Mouse (Mus musculus): ENCODE data around the gene Ctnnbl1. TPM values are rescaled to one million over a fixed set of nuclear protein-coding genes. Genes with fewer than 3 reads are reported as not detected.

Gene Ctnnbl1
- polyA plus RNA-seq, 1 experiment from 2014 or later: 88.6 TPM

GRCm38 (mm10) chr2:157744619-157745018, 7.4 kb downstream of the Ctnnbl1 start:
- Histone ChIP-seq H3K4me2 (ENCODE audit: low read depth, severe bottlenecking) (no peak overlapping the region), H3K4me3 (ENCODE audit: low read depth, low read length) (no peak overlapping the region), H3K9me3 (ENCODE audit: control insufficient read depth, low read length) (no peaks in the 10 kb centered on the region), H3K36me3 (ENCODE audit: control insufficient read depth, insufficient read depth, low read length) (no peaks in the 10 kb centered on the region), H3K27me3 (ENCODE audit: control insufficient read depth, insufficient read depth, low read length) (no peaks in the 10 kb centered on the region), H3K27ac (replicated peaks; ENCODE audit: low read depth, low read length) (no peak overlapping the region), H3K4me1 (ENCODE audit: control insufficient read depth, insufficient read depth, low read length) (no peaks in the 10 kb centered on the region), H3K9ac (ENCODE audit: low read length) (no peak overlapping the region)
- no peak for DNase-seq (ENCODE audit: low spot score)
- 74% methylated on average over 7 of the region's 7 CpGs for WGBS
- ATAC-seq (ENCODE audit: insufficient number of reproducible peaks, low FRiP score, low TSS enrichment, low read depth): no peak

GRCm38 (mm10) chr2:157745735-157746134, 8.5 kb downstream of the Ctnnbl1 start:
- Histone ChIP-seq H3K4me1 (ENCODE audit: control insufficient read depth, insufficient read depth, low read length) (no peaks in the 10 kb centered on the region), H3K9ac (ENCODE audit: low read length) (no peak overlapping the region), H3K27ac (replicated peaks; ENCODE audit: low read depth, low read length) (no peak overlapping the region), H3K4me2 (ENCODE audit: low read depth, severe bottlenecking) (no peak overlapping the region), H3K27me3 (ENCODE audit: control insufficient read depth, insufficient read depth, low read length) (no peaks in the 10 kb centered on the region), H3K36me3 (ENCODE audit: control insufficient read depth, insufficient read depth, low read length) (no peaks in the 10 kb centered on the region), H3K4me3 (ENCODE audit: low read depth, low read length) (no peak overlapping the region), H3K9me3 (ENCODE audit: control insufficient read depth, low read length) (no peaks in the 10 kb centered on the region)
- DNase-seq (ENCODE audit: low spot score) (no peak), ATAC-seq (ENCODE audit: insufficient number of reproducible peaks, low FRiP score, low TSS enrichment, low read depth) (no peak)
- WGBS: 97% methylated on average over 4 of the region's 4 CpGs

DNA sequence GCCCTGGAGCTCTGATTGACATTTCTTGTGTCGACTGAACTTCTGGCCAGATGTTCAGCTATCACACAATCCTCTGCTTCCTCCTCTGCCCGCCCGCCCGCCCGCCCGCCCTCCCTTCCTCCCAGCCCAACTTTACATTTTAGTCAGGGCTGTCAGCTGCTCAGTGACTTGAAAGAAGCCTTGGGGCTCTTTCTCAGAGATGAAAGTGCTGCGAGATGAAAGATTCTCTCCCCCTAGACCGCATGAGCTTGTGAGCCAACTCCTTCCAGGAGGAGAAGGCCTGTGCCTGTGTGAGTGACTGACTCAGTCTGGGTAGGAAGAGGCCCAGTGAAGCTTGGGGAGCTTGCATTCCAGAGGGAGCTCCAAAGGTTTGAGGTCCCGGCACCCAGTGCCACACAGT, 9.4 kb downstream of the Ctnnbl1 start:
- H3K4me3 ChIP-seq (ENCODE audit: low read depth, low read length): no peak overlapping the region
- H3K27ac ChIP-seq (replicated peaks; ENCODE audit: low read depth, low read length): no peak overlapping the region
- 0 out of 2 replicates have a peak, but pooled peaks cover 2% of the 10 kb centered on the region for H3K4me1 ChIP-seq (ENCODE audit: control insufficient read depth, insufficient read depth, low read length)
- H3K36me3 ChIP-seq (ENCODE audit: control insufficient read depth, insufficient read depth, low read length): no peaks in the 10 kb centered on the region
- no peak overlapping the region for H3K4me2 ChIP-seq (ENCODE audit: low read depth, severe bottlenecking)
- DNase-seq (ENCODE audit: low spot score) (no peak), ATAC-seq (ENCODE audit: insufficient number of reproducible peaks, low FRiP score, low TSS enrichment, low read depth) (no peak)
- WGBS: 41% methylated on average over 9 of the region's 9 CpGs
- no peak overlapping the region for H3K9ac ChIP-seq (ENCODE audit: low read length)
- no peaks in the 10 kb centered on the region for H3K9me3 ChIP-seq (ENCODE audit: control insufficient read depth, low read length)
- H3K27me3 ChIP-seq (ENCODE audit: control insufficient read depth, insufficient read depth, low read length): no peaks in the 10 kb centered on the region

GRCm38 (mm10) chr2:157747989-157748388, 10.8 kb downstream of the Ctnnbl1 start:
- Histone ChIP-seq H3K9ac (ENCODE audit: low read length) (no peak overlapping the region), H3K27ac (replicated peaks; ENCODE audit: low read depth, low read length) (no peak overlapping the region), H3K36me3 (ENCODE audit: control insufficient read depth, insufficient read depth, low read length) (no peaks in the 10 kb centered on the region), H3K4me3 (ENCODE audit: low read depth, low read length) (no peak overlapping the region), H3K9me3 (ENCODE audit: control insufficient read depth, low read length) (no peaks in the 10 kb centered on the region), H3K4me1 (ENCODE audit: control insufficient read depth, insufficient read depth, low read length) (0 out of 2 replicates have a peak, but pooled peaks cover 6% of the 10 kb centered on the region), H3K4me2 (ENCODE audit: low read depth, severe bottlenecking) (no peak overlapping the region), H3K27me3 (ENCODE audit: control insufficient read depth, insufficient read depth, low read length) (no peaks in the 10 kb centered on the region)
- 51% methylated on average over 2 of the region's 2 CpGs for WGBS
- DNase-seq (ENCODE audit: low spot score) (no peak), ATAC-seq (ENCODE audit: insufficient number of reproducible peaks, low FRiP score, low TSS enrichment, low read depth) (no peak)

DNA sequence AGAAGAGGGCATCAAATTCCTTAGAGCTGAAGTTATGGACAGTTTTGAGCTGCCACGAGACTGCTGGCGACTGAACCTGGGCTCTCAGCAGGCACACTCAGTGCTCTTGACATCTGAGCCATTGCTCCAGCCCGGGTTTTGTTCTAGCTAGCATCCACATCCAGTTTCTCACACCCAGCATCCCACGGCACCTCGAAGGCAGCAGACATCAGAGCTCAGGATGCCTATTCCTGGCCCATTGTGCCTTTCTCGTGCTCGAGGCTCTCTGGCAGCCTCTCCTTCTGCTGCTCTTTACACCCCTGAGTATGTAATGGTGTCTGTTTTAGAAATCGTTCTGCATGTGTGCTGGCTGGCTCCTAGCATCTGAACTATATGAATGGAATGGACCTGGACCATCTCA, 13.3 kb downstream of the Ctnnbl1 start:
- Histone ChIP-seq H3K4me1 (ENCODE audit: control insufficient read depth, insufficient read depth, low read length) (0 out of 2 replicates have a peak, but pooled peaks cover 6% of the 10 kb centered on the region), H3K27me3 (ENCODE audit: control insufficient read depth, insufficient read depth, low read length) (no peaks in the 10 kb centered on the region), H3K4me3 (ENCODE audit: low read depth, low read length) (no peak overlapping the region), H3K9me3 (ENCODE audit: control insufficient read depth, low read length) (no peaks in the 10 kb centered on the region), H3K36me3 (ENCODE audit: control insufficient read depth, insufficient read depth, low read length) (no peaks in the 10 kb centered on the region), H3K4me2 (ENCODE audit: low read depth, severe bottlenecking) (no peak overlapping the region), H3K9ac (ENCODE audit: low read length) (no peak overlapping the region), H3K27ac (replicated peaks; ENCODE audit: low read depth, low read length) (no peak overlapping the region)
- DNase-seq (ENCODE audit: low spot score) (no peak), ATAC-seq (ENCODE audit: insufficient number of reproducible peaks, low FRiP score, low TSS enrichment, low read depth) (no peak)
- WGBS: 76% methylated on average over 8 of the region's 8 CpGs

- Histone ChIP-seq H3K9ac (ENCODE audit: low read length) (no peak overlapping the region), H3K27me3 (ENCODE audit: control insufficient read depth, insufficient read depth, low read length) (no peaks in the 10 kb centered on the region), H3K36me3 (ENCODE audit: control insufficient read depth, insufficient read depth, low read length) (no peaks in the 10 kb centered on the region), H3K4me1 (ENCODE audit: control insufficient read depth, insufficient read depth, low read length) (0 out of 2 replicates have a peak, but pooled peaks cover 6% of the 10 kb centered on the region), H3K27ac (replicated peaks; ENCODE audit: low read depth, low read length) (no peak overlapping the region), H3K4me2 (ENCODE audit: low read depth, severe bottlenecking) (no peak overlapping the region), H3K4me3 (ENCODE audit: low read depth, low read length) (no peak overlapping the region), H3K9me3 (ENCODE audit: control insufficient read depth, low read length) (no peaks in the 10 kb centered on the region)
- DNase-seq (ENCODE audit: low spot score) (no peak), ATAC-seq (ENCODE audit: insufficient number of reproducible peaks, low FRiP score, low TSS enrichment, low read depth) (no peak)
- 82% methylated on average over 12 of the region's 12 CpGs for WGBS
Measured at GRCm38 (mm10) chr2:157750926-157751588, 13.9 kb downstream of the Ctnnbl1 start.

DNA sequence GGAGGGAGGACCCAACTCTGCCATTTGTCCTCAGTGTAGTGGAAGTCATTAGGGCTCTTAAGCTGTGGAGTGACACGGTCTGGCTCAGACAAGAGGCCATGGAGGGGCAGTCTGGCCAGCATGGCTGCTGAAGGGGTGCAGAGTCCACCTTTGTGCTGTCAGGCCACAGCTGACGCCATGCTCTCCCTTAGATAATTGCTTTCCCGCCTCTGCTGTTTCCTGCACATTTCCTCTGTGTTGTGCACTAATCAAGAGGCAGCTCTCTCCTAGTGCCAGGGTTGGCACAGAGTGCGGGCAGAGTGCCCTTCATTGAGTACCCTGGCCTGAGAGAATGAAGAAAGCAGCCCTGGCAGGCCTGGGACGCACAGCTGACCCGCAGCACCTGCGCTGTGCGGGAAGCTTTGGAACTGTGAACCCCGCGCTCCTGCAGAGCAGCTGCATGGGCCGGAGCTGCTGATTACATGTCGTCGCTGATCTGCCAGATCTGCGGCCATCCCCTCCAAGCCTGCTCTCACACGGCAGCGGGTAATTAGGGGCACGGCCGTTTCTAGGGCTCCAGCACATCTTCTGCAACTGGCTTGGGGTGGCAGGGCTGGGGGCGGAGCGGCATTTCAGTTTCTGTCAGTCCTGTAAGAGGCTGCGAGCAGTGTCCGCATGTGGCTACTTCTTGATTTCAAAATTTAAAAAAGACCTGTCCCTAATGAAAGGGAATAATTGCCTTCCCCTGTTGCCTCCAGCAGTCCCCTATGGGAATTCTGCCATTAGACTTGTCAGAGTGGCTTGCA, 14.6 kb downstream of the Ctnnbl1 start:
- Histone ChIP-seq H3K4me1 (ENCODE audit: control insufficient read depth, insufficient read depth, low read length) (0 out of 2 replicates have a peak, but pooled peaks cover 6% of the 10 kb centered on the region), H3K4me2 (ENCODE audit: low read depth, severe bottlenecking) (no peak overlapping the region), H3K27me3 (ENCODE audit: control insufficient read depth, insufficient read depth, low read length) (no peaks in the 10 kb centered on the region), H3K9ac (ENCODE audit: low read length) (no peak overlapping the region), H3K36me3 (ENCODE audit: control insufficient read depth, insufficient read depth, low read length) (no peaks in the 10 kb centered on the region), H3K9me3 (ENCODE audit: control insufficient read depth, low read length) (no peaks in the 10 kb centered on the region), H3K27ac (replicated peaks; ENCODE audit: low read depth, low read length) (no peak overlapping the region), H3K4me3 (ENCODE audit: low read depth, low read length) (no peak overlapping the region)
- ATAC-seq (ENCODE audit: insufficient number of reproducible peaks, low FRiP score, low TSS enrichment, low read depth) (no peak), DNase-seq (ENCODE audit: low spot score) (no peak)
- 46% methylated on average over 22 of the region's 22 CpGs for WGBS

GRCm38 (mm10) chr2:157752374-157752743, 15.2 kb downstream of the Ctnnbl1 start:
- DNase-seq (ENCODE audit: low spot score): no peak
- no peaks in the 10 kb centered on the region for H3K36me3 ChIP-seq (ENCODE audit: control insufficient read depth, insufficient read depth, low read length)
- H3K4me3 ChIP-seq (ENCODE audit: low read depth, low read length): no peak overlapping the region
- 0 out of 2 replicates have a peak, but pooled peaks cover 6% of the 10 kb centered on the region for H3K4me1 ChIP-seq (ENCODE audit: control insufficient read depth, insufficient read depth, low read length)
- H3K27ac ChIP-seq (replicated peaks; ENCODE audit: low read depth, low read length): no peak overlapping the region
- H3K9ac ChIP-seq (ENCODE audit: low read length): no peak overlapping the region
- 88% methylated on average over 7 of the region's 7 CpGs for WGBS
- no peaks in the 10 kb centered on the region for H3K9me3 ChIP-seq (ENCODE audit: control insufficient read depth, low read length)
- no peak overlapping the region for H3K4me2 ChIP-seq (ENCODE audit: low read depth, severe bottlenecking)
- no peaks in the 10 kb centered on the region for H3K27me3 ChIP-seq (ENCODE audit: control insufficient read depth, insufficient read depth, low read length)
- no peak for ATAC-seq (ENCODE audit: insufficient number of reproducible peaks, low FRiP score, low TSS enrichment, low read depth)
